Mouse (Mus musculus) layer of hippocampus, adult 2 months (tissue): Measurements from ENCODE around the gene Gm9821. TPM values are rescaled to one million over a fixed set of nuclear protein-coding genes. Genes with fewer than 3 reads are reported as not detected.

Experiments
- DNase-seq, 2 experiments: peaks; one replicate each; pipeline ENCODE4 v3.0.0; 2022; ENCODE audit warnings: low spot score in 2 of 2
- H3K27ac ChIP-seq: fragments of 200-600 bp; 2 replicates; pipeline ENCODE4 v1.8.1; 2022
- H3K4me3 ChIP-seq: fragments of 200-600 bp; 2 replicates; pipeline ENCODE4 v1.8.1; 2022; ENCODE audit warnings: mild to moderate bottlenecking
- CTCF ChIP-seq: fragments of 200-600 bp; conservative IDR thresholded peaks from 2 replicates; pipeline ENCODE4 v1.8.1; 2022; ENCODE audit warnings: antibody characterized with exemption, mild to moderate bottlenecking, moderate library complexity
- long read RNA-seq, 2 experiments: library from polyadenylated mRNA; stranded (forward); transcript quantifications; one replicate each; pipeline ENCODE4 v2.0.0; 2021; ENCODE audit warnings: borderline mapping rate in 2 of 2
- total RNA-seq, 2 experiments: library from RNA; stranded (reverse); gene quantifications; 2 replicates each; pipeline ENCODE4 v1.2.3; 2021

Gene Gm9821
- total RNA-seq: not detected
- long read RNA-seq, experiment 1: 0 reads
- long read RNA-seq, experiment 2: 0 reads

- no peak for DNase-seq
- Histone ChIP-seq H3K4me3 (no peak within 1 kb of the TSS), H3K27ac (peak within 1 kb of the TSS; percentile 93)
- no peak for TF ChIP-seq CTCF
These were observed at the start of gene Gm9821 for GRCm38 (mm10) chr2:91945483-91945882. Gene Gm9821 (plus strand): TSS chr2:91945703.

GRCm38 (mm10) chr2:91897968-91898367 is 47.5 kb upstream of the Gm9821 start:
- DNase-seq: no peak
- TF ChIP-seq CTCF: no peak
- no peak overlapping the region for H3K27ac ChIP-seq
- H3K4me3 ChIP-seq: no peak overlapping the region

- TF ChIP-seq CTCF: no peak
- Histone ChIP-seq H3K27ac (no peak overlapping the region; the same call in 1 of the 2 replicates), H3K4me3 (no peak overlapping the region)
- peak in 1 of 2 experiments; percentile 29 for DNase-seq
These were observed 46.4 kb upstream of the Gm9821 start for GRCm38 (mm10) chr2:91899141-91899540.

- Histone ChIP-seq H3K4me3 (no peak overlapping the region), H3K27ac (no peak overlapping the region)
- no peak for TF ChIP-seq CTCF
- DNase-seq: no peak
These were observed 45.1 kb upstream of the Gm9821 start for GRCm38 (mm10) chr2:91900431-91900830.

- TF ChIP-seq CTCF: no peak
- DNase-seq: no peak
- Histone ChIP-seq H3K4me3 (no peak overlapping the region), H3K27ac (no peak overlapping the region)
These were observed 43.2 kb upstream of the Gm9821 start for GRCm38 (mm10) chr2:91902336-91902735.

GRCm38 (mm10) chr2:91903171-91903925 is 42.2 kb upstream of the Gm9821 start:
- TF ChIP-seq CTCF: no peak
- Histone ChIP-seq H3K27ac (no peak overlapping the region), H3K4me3 (no peak overlapping the region)
- DNase-seq: no peak

- H3K27ac ChIP-seq: peak overlapping the region; percentile 53; the same call in 1 of the 2 replicates
- no peak overlapping the region for H3K4me3 ChIP-seq
- TF ChIP-seq CTCF: no peak
- peak; percentile 50 to 52 for DNase-seq
These were observed 40.7 kb upstream of the Gm9821 start for GRCm38 (mm10) chr2:91904618-91905307.

- peak overlapping the region; percentile 53; the same call in 1 of the 2 replicates for H3K27ac ChIP-seq
- H3K4me3 ChIP-seq: no peak overlapping the region
- DNase-seq: no peak
- TF ChIP-seq CTCF: no peak
These were observed 39.4 kb upstream of the Gm9821 start for GRCm38 (mm10) chr2:91906141-91906540.

- DNase-seq: no peak
- TF ChIP-seq CTCF: no peak
- H3K4me3 ChIP-seq: no peak overlapping the region
- H3K27ac ChIP-seq: no peak overlapping the region
These were observed 32.9 kb upstream of the Gm9821 start for GRCm38 (mm10) chr2:91912616-91913015.

- Histone ChIP-seq H3K27ac (no peak overlapping the region), H3K4me3 (no peak overlapping the region)
- no peak for TF ChIP-seq CTCF
- DNase-seq: no peak
These were observed 32.0 kb upstream of the Gm9821 start for GRCm38 (mm10) chr2:91913328-91914110.

- no peak for TF ChIP-seq CTCF
- Histone ChIP-seq H3K27ac (no peak overlapping the region), H3K4me3 (no peak overlapping the region)
- no peak for DNase-seq
These were observed 29.0 kb upstream of the Gm9821 start for GRCm38 (mm10) chr2:91916346-91916977.

- Histone ChIP-seq H3K4me3 (no peak overlapping the region), H3K27ac (no peak overlapping the region)
- TF ChIP-seq CTCF: no peak
- DNase-seq: no peak
These were observed 28.4 kb upstream of the Gm9821 start for GRCm38 (mm10) chr2:91917096-91917495.
